Mouse (Mus musculus): ENCODE measurements around the gene Zfp526. TPM values are rescaled to one million over a fixed set of nuclear protein-coding genes. Genes with fewer than 3 reads are reported as not detected.
A peak's percentile ranks its signal among the peaks of the same experiment; 100 is the strongest.
"Not testable (repeated sequence)": the region's sequence is repeated elsewhere in the genome, so short reads cannot be mapped to it uniquely, and the experiment has no call there.

The Zfp526 gene
- polyA plus RNA-seq, 1 experiment from 2014 or later: 4.4 TPM

DNA sequence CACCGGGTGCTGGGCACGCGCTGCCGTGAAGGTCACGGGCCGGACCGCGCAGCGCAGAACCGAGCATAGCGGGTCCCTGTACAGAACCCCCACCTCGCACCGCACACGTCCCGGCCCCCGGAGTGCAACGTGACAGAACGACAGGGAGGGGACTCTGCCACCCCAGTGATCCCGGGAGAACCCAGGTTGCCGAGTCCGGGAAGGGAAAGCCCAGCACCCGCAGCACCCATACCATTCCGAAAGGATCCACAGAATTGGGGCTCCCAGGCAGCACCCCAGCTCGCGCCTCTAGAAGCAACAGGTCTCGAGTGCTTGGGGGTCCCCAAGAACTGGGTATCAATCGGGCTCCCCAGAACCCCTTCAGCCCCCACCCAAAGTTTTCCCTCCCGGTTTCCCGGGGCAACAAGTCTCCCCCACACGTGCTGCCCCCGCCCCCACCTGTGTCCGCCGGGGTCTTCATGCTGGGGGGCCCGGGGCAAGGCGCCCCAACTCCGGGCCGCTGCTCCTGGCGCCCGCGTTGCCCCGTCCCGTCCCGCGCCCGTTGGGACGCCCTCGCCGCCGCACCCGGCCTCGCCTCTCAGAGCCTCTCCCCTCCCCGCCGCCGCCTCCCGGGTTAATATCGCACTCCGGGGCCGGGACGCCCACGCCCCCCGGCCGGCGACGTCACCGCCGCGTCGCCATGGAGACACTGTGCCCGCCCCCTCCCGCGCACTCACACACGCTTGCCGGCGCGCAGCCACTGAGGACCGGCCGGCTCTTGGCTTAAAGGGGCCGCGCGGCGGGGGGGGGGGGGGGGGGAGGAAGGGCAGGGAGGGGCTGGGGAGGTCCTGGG lies 29.1 kb downstream of the Zfp526 start, which contains the start of gene Erf:
Gene Erf, minus strand, starts transcription at position 621 of the 832 bp plus-strand sequence.
- DNase-seq (ENCODE audit: low spot score): peak; percentile 95
- Histone ChIP-seq H3K4me1 (ENCODE audit: control insufficient read depth, insufficient read depth, low read length) (peaks cover 25% of the 10 kb centered on the region), H3K9ac (ENCODE audit: low read depth, low read length) (peak within 1 kb of the TSS; percentile 97), H3K27me3 (replicated peaks; ENCODE audit: control insufficient read depth, insufficient read depth, low read length) (no peaks in the 10 kb centered on the region), H3K4me2 (ENCODE audit: low read depth, low read length) (peak within 1 kb of the TSS; percentile 66), H3K27ac (replicated peaks; ENCODE audit: low read depth, low read length) (peak within 1 kb of the TSS; percentile 99), H3K36me3 (ENCODE audit: control insufficient read depth, insufficient read depth, low read length) (peaks cover 12% of the 10 kb centered on the region), H3K9me3 (ENCODE audit: control insufficient read depth, low read length) (no peaks in the 10 kb centered on the region), H3K4me3 (ENCODE audit: low read depth, low read length) (peak within 1 kb of the TSS; percentile 93)
- 1% methylated on average over 32 of the region's 81 CpGs for WGBS
- peak; percentile 81 for ATAC-seq (ENCODE audit: low read depth)

DNA sequence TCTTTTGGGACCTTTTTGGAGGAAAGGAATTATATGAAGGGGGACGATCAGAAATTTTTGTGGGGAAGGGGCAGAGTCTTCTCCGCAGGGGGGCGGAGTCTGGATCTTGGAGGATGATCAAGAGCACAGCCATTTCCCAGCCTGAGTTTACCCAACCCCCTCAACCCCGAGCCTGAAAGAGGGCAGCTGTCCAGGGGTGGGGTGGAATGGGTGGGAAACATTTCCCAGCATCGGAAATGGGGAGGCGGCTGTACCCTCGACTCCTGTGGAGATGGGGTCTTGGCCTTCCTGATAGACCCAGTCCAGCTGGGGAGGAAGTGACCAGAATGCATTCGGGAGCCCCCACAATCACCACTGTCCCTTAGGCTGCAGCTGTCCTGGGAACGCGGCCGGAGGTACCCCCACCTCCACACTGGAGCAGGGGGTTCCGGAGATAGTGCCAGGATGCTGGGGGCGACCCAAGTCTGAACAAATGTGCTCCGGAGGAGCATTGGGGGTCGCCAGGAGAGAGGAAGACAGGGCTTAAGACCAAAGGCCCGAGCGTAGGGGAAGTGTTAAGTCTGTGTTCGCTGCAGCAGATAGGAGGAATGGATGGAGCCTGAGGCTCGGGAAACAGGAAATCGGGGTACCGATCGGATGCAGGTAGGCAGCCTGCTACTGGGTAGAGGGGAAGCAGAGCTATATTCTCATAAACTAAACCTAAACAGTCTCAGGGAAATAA lies 30.0 kb downstream of the Zfp526 start:
- Histone ChIP-seq H3K4me1 (ENCODE audit: control insufficient read depth, insufficient read depth, low read length) (peaks cover 20% of the 10 kb centered on the region), H3K27ac (replicated peaks; ENCODE audit: low read depth, low read length) (peak overlapping the region; percentile 99), H3K36me3 (ENCODE audit: control insufficient read depth, insufficient read depth, low read length) (peaks cover 4% of the 10 kb centered on the region; the same call in 1 of the 2 replicates), H3K4me2 (ENCODE audit: low read depth, low read length) (peak overlapping the region; percentile 66), H3K9me3 (ENCODE audit: control insufficient read depth, low read length) (no peaks in the 10 kb centered on the region), H3K9ac (ENCODE audit: low read depth, low read length) (peak overlapping the region; percentile 97), H3K27me3 (replicated peaks; ENCODE audit: control insufficient read depth, insufficient read depth, low read length) (no peaks in the 10 kb centered on the region), H3K4me3 (ENCODE audit: low read depth, low read length) (peak overlapping the region; percentile 93)
- WGBS: under 1% methylated on average over 22 of the region's 22 CpGs
- DNase-seq (ENCODE audit: low spot score): peak; percentile 91
- peak; percentile 13; the same call in 1 of the 2 replicates for ATAC-seq (ENCODE audit: low read depth)

DNA sequence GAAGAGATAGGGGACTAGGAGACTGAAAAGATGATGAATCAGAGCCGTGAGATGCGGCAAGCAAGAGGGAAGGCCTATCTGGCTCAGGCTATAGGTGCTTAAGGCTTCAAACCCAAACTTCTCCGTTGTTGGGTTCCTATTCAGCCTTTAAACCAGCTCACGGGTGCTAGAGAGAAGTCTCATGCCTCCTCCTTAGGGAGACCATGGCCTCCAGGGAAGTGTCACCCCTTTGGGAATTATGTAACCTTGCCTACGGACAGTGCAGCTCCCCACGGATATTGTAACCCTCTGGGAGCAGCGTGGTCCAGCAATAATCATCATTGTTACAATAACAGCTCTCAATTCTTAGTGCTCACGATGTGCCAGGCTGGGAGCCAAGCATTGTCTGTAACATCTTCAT lies 30.6 kb downstream of the Zfp526 start:
- Histone ChIP-seq H3K27me3 (replicated peaks; ENCODE audit: control insufficient read depth, insufficient read depth, low read length) (no peaks in the 10 kb centered on the region), H3K9me3 (ENCODE audit: control insufficient read depth, low read length) (no peaks in the 10 kb centered on the region), H3K4me2 (ENCODE audit: low read depth, low read length) (peak overlapping the region; percentile 66), H3K4me3 (ENCODE audit: low read depth, low read length) (peak overlapping the region; percentile 93), H3K4me1 (ENCODE audit: control insufficient read depth, insufficient read depth, low read length) (peaks cover 14% of the 10 kb centered on the region), H3K9ac (ENCODE audit: low read depth, low read length) (peak overlapping the region; percentile 97), H3K27ac (replicated peaks; ENCODE audit: low read depth, low read length) (peak overlapping the region; percentile 99), H3K36me3 (ENCODE audit: control insufficient read depth, insufficient read depth, low read length) (no peaks in the 10 kb centered on the region; the same call in 1 of the 2 replicates)
- ATAC-seq (ENCODE audit: low read depth) (no peak), DNase-seq (ENCODE audit: low spot score) (no peak)
- WGBS: 18% methylated on average over 8 of the region's 8 CpGs

GRCm38 (mm10) chr7:25261896-25262295 lies 40.7 kb downstream of the Zfp526 start:
- Histone ChIP-seq H3K9me3 (ENCODE audit: control insufficient read depth, low read length) (no peaks in the 10 kb centered on the region), H3K4me1 (ENCODE audit: control insufficient read depth, insufficient read depth, low read length) (peaks cover 4% of the 10 kb centered on the region; the same call in 1 of the 2 replicates), H3K9ac (ENCODE audit: low read depth, low read length) (no peak overlapping the region), H3K4me3 (ENCODE audit: low read depth, low read length) (no peak overlapping the region), H3K4me2 (ENCODE audit: low read depth, low read length) (no peak overlapping the region), H3K27me3 (replicated peaks; ENCODE audit: control insufficient read depth, insufficient read depth, low read length) (no peaks in the 10 kb centered on the region), H3K36me3 (ENCODE audit: control insufficient read depth, insufficient read depth, low read length) (no peaks in the 10 kb centered on the region), H3K27ac (replicated peaks; ENCODE audit: low read depth, low read length) (no peak overlapping the region)
- ATAC-seq (ENCODE audit: low read depth): no peak
- DNase-seq (ENCODE audit: low spot score): no peak
- WGBS: 57% methylated on average over 1 of the region's 1 CpGs

DNA sequence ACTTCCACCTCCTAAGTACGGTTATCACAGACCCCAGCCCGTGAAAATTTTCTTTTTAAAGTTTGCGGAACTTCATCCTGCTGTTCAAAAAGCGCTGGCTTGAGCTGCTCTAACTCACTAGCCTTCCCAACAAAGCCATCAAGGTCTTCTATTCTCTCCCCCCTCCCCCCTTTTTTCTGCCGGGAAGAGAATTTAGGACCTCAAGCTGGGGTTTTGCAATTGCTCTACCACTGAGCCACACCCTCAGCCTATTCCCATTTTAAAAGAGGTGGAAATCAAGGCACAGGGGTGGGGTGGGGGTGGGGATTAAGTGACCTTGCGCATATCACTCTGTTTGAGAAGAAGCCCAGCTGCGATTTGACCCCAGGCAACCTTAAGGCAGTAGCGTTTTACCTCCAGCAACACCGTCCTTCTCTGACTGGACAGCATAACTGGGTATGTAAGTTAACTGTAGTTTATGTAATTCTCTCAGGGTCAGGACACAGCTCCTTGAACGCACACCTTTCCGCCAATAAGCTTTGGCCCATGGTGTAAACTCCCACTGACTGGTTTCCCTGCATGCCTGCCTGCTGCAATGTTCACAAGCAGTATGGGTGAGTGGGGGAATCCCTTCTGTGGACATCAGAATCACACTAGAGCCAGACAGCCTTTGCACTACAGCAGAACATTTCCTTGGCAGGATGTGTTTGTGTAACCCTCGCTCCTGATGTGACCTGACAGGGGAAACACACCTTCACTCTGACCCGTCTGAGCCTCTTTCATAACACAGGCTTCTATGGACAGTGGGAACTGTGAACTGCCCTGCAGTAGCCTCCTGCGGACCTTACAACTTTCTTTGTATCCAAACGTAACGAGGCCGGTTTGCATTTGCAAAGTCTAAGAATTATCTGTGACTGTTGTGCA lies 43.0 kb downstream of the Zfp526 start:
- H3K4me2 ChIP-seq (ENCODE audit: low read depth, low read length): no peak overlapping the region
- ATAC-seq (ENCODE audit: low read depth) (no peak), DNase-seq (ENCODE audit: low spot score) (no peak)
- no peaks in the 10 kb centered on the region for H3K27me3 ChIP-seq (replicated peaks; ENCODE audit: control insufficient read depth, insufficient read depth, low read length)
- no peak overlapping the region for H3K9ac ChIP-seq (ENCODE audit: low read depth, low read length)
- peaks cover 10% of the 10 kb centered on the region for H3K4me1 ChIP-seq (ENCODE audit: control insufficient read depth, insufficient read depth, low read length)
- no peaks in the 10 kb centered on the region for H3K36me3 ChIP-seq (ENCODE audit: control insufficient read depth, insufficient read depth, low read length)
- no peaks in the 10 kb centered on the region for H3K9me3 ChIP-seq (ENCODE audit: control insufficient read depth, low read length)
- H3K4me3 ChIP-seq (ENCODE audit: low read depth, low read length): no peak overlapping the region
- no peak overlapping the region for H3K27ac ChIP-seq (replicated peaks; ENCODE audit: low read depth, low read length)
- 24% methylated on average over 17 of the region's 17 CpGs for WGBS

DNA sequence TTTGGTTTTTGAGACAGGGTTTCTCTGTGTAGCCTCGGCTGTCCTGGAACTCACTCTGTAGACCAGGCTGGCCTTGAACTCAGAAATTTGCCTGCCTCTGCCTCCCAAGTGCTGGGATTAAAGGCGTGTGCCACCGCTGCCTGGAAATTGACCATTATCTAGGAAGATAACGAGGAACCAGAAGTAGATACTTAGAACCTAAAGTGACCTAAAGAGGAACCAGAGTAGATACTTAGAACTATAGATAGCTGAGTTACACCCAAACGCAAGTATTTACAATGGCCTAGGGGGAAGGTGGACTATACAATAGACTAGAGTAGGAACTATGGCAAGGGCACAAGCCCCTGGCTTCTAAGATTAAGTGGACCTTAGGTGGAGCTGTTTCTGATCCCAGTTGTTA lies 44.5 kb downstream of the Zfp526 start:
- not testable (repeated sequence) for H3K9me3 ChIP-seq (ENCODE audit: control insufficient read depth, low read length); DNase-seq (ENCODE audit: low spot score); ATAC-seq (ENCODE audit: low read depth); H3K9ac ChIP-seq (ENCODE audit: low read depth, low read length); H3K4me2 ChIP-seq (ENCODE audit: low read depth, low read length); H3K36me3 ChIP-seq (ENCODE audit: control insufficient read depth, insufficient read depth, low read length); H3K27me3 ChIP-seq (replicated peaks; ENCODE audit: control insufficient read depth, insufficient read depth, low read length); H3K27ac ChIP-seq (replicated peaks; ENCODE audit: low read depth, low read length); H3K4me3 ChIP-seq (ENCODE audit: low read depth, low read length)
- 84% methylated on average over 5 of the region's 5 CpGs for WGBS
- peaks cover 10% of the 10 kb centered on the region for H3K4me1 ChIP-seq (ENCODE audit: control insufficient read depth, insufficient read depth, low read length)

- Histone ChIP-seq H3K4me1 (ENCODE audit: control insufficient read depth, insufficient read depth, low read length) (peaks cover 10% of the 10 kb centered on the region), H3K36me3 (ENCODE audit: control insufficient read depth, insufficient read depth, low read length) (peaks cover 8% of the 10 kb centered on the region; the same call in 1 of the 2 replicates), H3K9ac (ENCODE audit: low read depth, low read length) (no peak overlapping the region; the same call in 1 of the 2 replicates), H3K27me3 (replicated peaks; ENCODE audit: control insufficient read depth, insufficient read depth, low read length) (no peaks in the 10 kb centered on the region), H3K27ac (replicated peaks; ENCODE audit: low read depth, low read length) (no peak overlapping the region), H3K9me3 (ENCODE audit: control insufficient read depth, low read length) (no peaks in the 10 kb centered on the region), H3K4me2 (ENCODE audit: low read depth, low read length) (peak overlapping the region; percentile 58), H3K4me3 (ENCODE audit: low read depth, low read length) (peak overlapping the region; percentile 69)
- ATAC-seq (ENCODE audit: low read depth): no peak
- no peak for DNase-seq (ENCODE audit: low spot score)
- WGBS: 84% methylated on average over 8 of the region's 8 CpGs
Observed at GRCm38 (mm10) chr7:25266180-25266962, 45.1 kb downstream of the Zfp526 start.

Measured in embryonic facial prominence, embryonic 14.5 days (tissue).